Mouse (Mus musculus) CD4-positive naive resting alpha-beta T cell, adult 57 days (primary cell): Measurements from ENCODE around the gene Iqcf1. TPM values are rescaled to one million over a fixed set of nuclear protein-coding genes. Genes with fewer than 3 reads are reported as not detected.

ENCODE experiments used
- total RNA-seq: library from RNA; stranded (reverse); gene quantifications from one replicate; pipeline ENCODE4 v1.2.4, GENCODE M21; 2023

Gene Iqcf1
- not detected for total RNA-seq

GRCm38 (mm10) chr9:106499667-106500066 lies at the start of gene Iqcf1:
TSS of gene Iqcf1 (plus strand) at chr9:106499967.

GRCm38 (mm10) chr9:106453271-106454070 lies 46.3 kb upstream of the Iqcf1 start, which contains the start of gene Pcbp4:
TSS of gene Pcbp4 (plus strand) at chr9:106453291.

GRCm38 (mm10) chr9:106465571-106466200 lies 34.1 kb upstream of the Iqcf1 start, which contains the start of gene Gpr62:
TSS of gene Gpr62 (minus strand) at chr9:106465938.

GRCm38 (mm10) chr9:106475663-106476001 lies 24.1 kb upstream of the Iqcf1 start, which contains the start of gene Rrp9:
TSS of gene Rrp9 (plus strand) at chr9:106475963.

GRCm38 (mm10) chr9:106476924-106477484 lies 22.8 kb upstream of the Iqcf1 start, which contains the start of gene Parp3:
TSS of gene Parp3 (minus strand) at chr9:106476949.

GRCm38 (mm10) chr9:106514273-106514672 lies 14.5 kb downstream of the Iqcf1 start, which contains the start of gene Iqcf5:
TSS of gene Iqcf5 (plus strand) at chr9:106514573.

Other genes starting within 250 kb of the Iqcf1 start
- gene Poc1a, start 218.9 kb upstream of the Iqcf1 start, total RNA-seq: 5.4 TPM
- 39.1 TPM for gene Dusp7, start 131.3 kb upstream of the Iqcf1 start, total RNA-seq
- gene Rpl29, start 70.5 kb upstream of the Iqcf1 start, total RNA-seq: 901 TPM
- gene Acy1, start 61.6 kb upstream of the Iqcf1 start, total RNA-seq: 14.5 TPM
- gene Abhd14b, start 52.5 kb upstream of the Iqcf1 start, total RNA-seq: 4.7 TPM
- gene Abhd14a, start 52.3 kb upstream of the Iqcf1 start, total RNA-seq: 10.3 TPM
- 7.9 TPM for gene Pcbp4, start 46.7 kb upstream of the Iqcf1 start, total RNA-seq
- 0.30 TPM for gene Gpr62, start 34.0 kb upstream of the Iqcf1 start, total RNA-seq
- 89.6 TPM for gene Rrp9, start 24.0 kb upstream of the Iqcf1 start, total RNA-seq
- 45.1 TPM for gene Parp3, start 23.0 kb upstream of the Iqcf1 start, total RNA-seq
- not detected for gene Iqcf5, start 14.6 kb downstream of the Iqcf1 start, total RNA-seq
- not detected for gene Iqcf3, start 61.7 kb downstream of the Iqcf1 start, total RNA-seq
- gene Iqcf4, start 71.0 kb downstream of the Iqcf1 start, total RNA-seq: not detected
- not detected for gene Iqcf6, start 126.6 kb downstream of the Iqcf1 start, total RNA-seq
- gene Grm2, start 156.1 kb downstream of the Iqcf1 start, total RNA-seq: 0.53 TPM
- 73.4 TPM for gene Tex264, start 186.0 kb downstream of the Iqcf1 start, total RNA-seq